Mouse (Mus musculus): ENCODE measurements around the gene Scfd2. TPM values are rescaled to one million over a fixed set of nuclear protein-coding genes. Genes with fewer than 3 reads are reported as not detected.

Scfd2 gene
- polyA plus RNA-seq, 1 experiment from 2014 or later: 21.6 TPM

DNA sequence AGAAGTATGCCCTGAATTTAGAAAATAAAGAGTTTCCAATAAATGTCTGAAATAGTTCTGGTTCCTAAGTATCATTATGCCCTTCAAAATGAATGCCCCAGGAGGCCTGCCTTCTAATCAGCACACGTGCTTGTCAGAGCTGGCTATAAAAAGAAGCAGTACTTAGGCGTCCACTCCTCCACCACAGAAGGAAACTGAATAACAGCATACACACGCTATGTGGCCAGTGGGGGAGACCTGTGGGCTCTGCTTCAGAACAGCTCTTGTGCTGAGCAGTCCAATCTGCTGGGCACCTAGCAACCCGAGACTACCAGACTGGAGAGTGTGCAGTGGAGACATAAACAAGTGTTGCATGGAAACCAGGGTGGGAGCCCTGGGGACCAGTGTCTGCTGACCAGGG is 231.4 kb downstream of the Scfd2 start:
- WGBS: 42% methylated on average over 4 of the region's 4 CpGs
- no peak overlapping the region for H3K4me3 ChIP-seq
- no peak for ATAC-seq (ENCODE audit: low FRiP score, low read depth)
- H3K27ac ChIP-seq: no peak overlapping the region
- no peaks in the 10 kb centered on the region; the same call in 1 of the 2 replicates for H3K27me3 ChIP-seq (replicated peaks)
- H3K36me3 ChIP-seq: no peaks in the 10 kb centered on the region
- H3K9ac ChIP-seq: no peak overlapping the region
- H3K4me1 ChIP-seq: no peaks in the 10 kb centered on the region
- no peaks in the 10 kb centered on the region for H3K9me3 ChIP-seq
- H3K4me2 ChIP-seq (replicated peaks): no peak overlapping the region

DNA sequence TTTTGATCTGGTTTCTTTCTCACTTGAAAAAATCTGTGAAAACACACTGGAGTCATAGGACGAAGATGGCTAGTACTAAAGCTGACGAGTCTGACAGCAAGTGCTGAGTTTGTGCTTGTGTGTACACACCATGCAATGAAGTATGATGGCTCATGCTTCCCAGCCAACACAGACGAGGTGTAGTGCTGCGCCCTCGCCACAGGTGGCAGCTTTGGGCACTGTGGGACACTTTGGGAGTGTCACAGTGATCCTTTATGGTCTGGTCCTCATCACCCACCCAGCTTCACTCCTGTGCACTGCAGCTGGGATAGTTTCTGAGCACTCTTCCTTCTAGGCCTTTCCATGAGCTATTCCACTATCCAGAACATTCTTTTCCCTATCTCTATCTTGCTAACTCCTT is 234.4 kb downstream of the Scfd2 start:
- Histone ChIP-seq H3K27me3 (replicated peaks) (no peaks in the 10 kb centered on the region; the same call in 1 of the 2 replicates), H3K36me3 (no peaks in the 10 kb centered on the region), H3K4me1 (no peaks in the 10 kb centered on the region), H3K9ac (no peak overlapping the region), H3K4me3 (no peak overlapping the region), H3K27ac (no peak overlapping the region), H3K4me2 (replicated peaks) (no peak overlapping the region), H3K9me3 (no peaks in the 10 kb centered on the region)
- 87% methylated on average over 5 of the region's 5 CpGs for WGBS
- ATAC-seq (ENCODE audit: low FRiP score, low read depth): no peak

DNA sequence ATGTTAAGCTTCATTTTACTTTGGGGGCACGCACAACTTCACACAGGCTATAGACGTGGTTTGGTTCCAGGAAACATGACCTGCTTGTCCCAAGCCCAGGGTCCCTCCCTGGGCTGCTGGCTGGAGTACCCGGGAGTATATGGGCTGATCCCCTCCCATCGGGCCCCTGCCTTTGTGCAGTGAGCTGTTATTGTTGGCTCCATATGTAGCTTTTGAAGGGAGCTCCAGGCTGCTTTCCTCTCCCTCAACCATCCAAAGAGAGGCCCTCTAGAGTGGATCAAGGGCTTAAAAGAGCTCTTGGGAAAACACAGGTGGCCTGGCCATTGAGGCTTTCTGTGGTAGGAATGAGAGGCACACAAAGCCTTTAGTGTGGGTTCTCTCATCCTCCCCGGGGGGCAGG is 235.5 kb downstream of the Scfd2 start:
- WGBS: 49% methylated on average over 5 of the region's 5 CpGs
- Histone ChIP-seq H3K27me3 (replicated peaks) (no peaks in the 10 kb centered on the region; the same call in 1 of the 2 replicates), H3K4me1 (0 out of 2 replicates have a peak, but pooled peaks cover 4% of the 10 kb centered on the region), H3K27ac (no peak overlapping the region), H3K9me3 (no peaks in the 10 kb centered on the region), H3K4me3 (no peak overlapping the region), H3K4me2 (replicated peaks) (no peak overlapping the region), H3K36me3 (no peaks in the 10 kb centered on the region), H3K9ac (no peak overlapping the region)
- no peak for ATAC-seq (ENCODE audit: low FRiP score, low read depth)

DNA sequence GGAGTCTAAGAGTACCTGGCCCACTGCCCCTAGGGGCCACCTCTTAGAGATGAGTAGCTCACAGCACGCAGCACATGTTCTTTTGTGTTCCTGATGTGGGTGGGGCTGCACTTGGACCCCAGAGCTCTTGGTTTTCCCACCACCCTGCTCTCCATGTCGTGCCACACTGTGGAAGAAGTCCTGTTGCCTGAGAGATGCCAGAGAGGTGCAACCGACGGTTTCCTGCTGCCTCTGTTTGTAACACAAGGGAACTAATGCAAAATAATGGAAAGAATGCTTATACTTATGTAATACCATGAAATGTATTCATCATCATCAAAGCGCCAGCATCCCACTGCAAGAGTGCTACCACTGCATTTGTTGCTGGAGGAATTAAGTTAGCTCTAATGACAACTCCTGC is 238.0 kb downstream of the Scfd2 start:
- 76% methylated on average over 5 of the region's 5 CpGs for WGBS
- no peaks in the 10 kb centered on the region for H3K36me3 ChIP-seq
- H3K4me3 ChIP-seq: no peak overlapping the region
- H3K4me2 ChIP-seq (replicated peaks): no peak overlapping the region
- H3K4me1 ChIP-seq: peaks cover 4% of the 10 kb centered on the region; the same call in 1 of the 2 replicates
- ATAC-seq (ENCODE audit: low FRiP score, low read depth): no peak
- no peak overlapping the region for H3K27ac ChIP-seq
- no peak overlapping the region for H3K9ac ChIP-seq
- no peaks in the 10 kb centered on the region for H3K27me3 ChIP-seq (replicated peaks)
- H3K9me3 ChIP-seq: no peaks in the 10 kb centered on the region

DNA sequence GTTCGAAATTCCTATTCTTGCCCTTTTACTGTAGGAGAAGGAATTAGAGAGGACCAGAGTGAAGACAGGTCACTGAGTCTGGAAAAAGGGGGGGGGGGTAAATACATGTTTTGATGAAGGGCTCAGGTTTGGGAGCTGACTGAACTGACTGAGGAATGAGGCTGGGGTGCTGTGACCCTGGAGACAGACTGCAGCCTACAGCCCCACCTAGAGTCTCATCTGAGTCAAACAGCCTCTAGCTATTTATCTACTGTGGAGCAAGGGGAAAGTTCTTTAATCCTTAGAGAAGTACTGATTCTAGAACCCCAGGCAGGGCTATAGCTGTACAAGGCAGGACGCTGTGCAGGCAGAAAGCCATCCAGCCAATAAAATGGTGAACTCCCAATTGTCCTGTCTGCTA is 239.5 kb downstream of the Scfd2 start:
- WGBS: 77% methylated on average over 2 of the region's 2 CpGs
- Histone ChIP-seq H3K36me3 (no peaks in the 10 kb centered on the region), H3K4me2 (replicated peaks) (no peak overlapping the region)

DNA sequence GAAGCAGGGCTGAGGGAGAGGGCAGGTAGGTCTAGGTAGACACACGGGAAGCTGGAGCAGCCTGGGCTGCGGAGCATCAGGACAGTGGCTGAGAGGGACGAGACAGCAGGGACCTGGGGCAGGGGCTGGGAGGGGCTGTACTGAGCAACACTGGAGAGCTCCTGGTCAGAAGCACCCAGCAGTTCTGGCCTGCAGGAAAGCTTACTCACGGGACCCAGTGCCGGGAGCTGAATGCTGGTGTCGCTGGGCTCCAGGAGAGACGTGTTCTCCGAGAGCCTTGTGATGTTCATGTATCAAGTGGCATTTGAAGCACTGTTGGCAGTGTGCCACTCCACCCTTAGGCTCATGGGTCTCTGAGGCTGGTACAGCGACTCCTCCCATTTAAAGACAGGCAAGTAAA is 240.0 kb downstream of the Scfd2 start:
- no peaks in the 10 kb centered on the region for H3K9me3 ChIP-seq
- H3K4me2 ChIP-seq (replicated peaks): no peak overlapping the region
- no peak overlapping the region for H3K9ac ChIP-seq
- ATAC-seq (ENCODE audit: low FRiP score, low read depth): 0 out of 2 replicates have a peak, but pooled peaks have one; percentile 9
- H3K27me3 ChIP-seq (replicated peaks): no peaks in the 10 kb centered on the region
- no peak overlapping the region for H3K4me3 ChIP-seq
- 78% methylated on average over 9 of the region's 9 CpGs for WGBS
- H3K27ac ChIP-seq: no peak overlapping the region
- no peaks in the 10 kb centered on the region for H3K36me3 ChIP-seq
- peaks cover 4% of the 10 kb centered on the region; the same call in 1 of the 2 replicates for H3K4me1 ChIP-seq

More for the DNA sequence above, 239.5 kb downstream of the Scfd2 start:
- H3K27ac ChIP-seq: no peak overlapping the region
- no peaks in the 10 kb centered on the region for H3K27me3 ChIP-seq (replicated peaks)
- H3K4me3 ChIP-seq: no peak overlapping the region
- H3K9me3 ChIP-seq: no peaks in the 10 kb centered on the region
- 0 out of 2 replicates have a peak, but pooled peaks have one; percentile 33 for ATAC-seq (ENCODE audit: low FRiP score, low read depth)
- H3K9ac ChIP-seq: no peak overlapping the region
- H3K4me1 ChIP-seq: peaks cover 4% of the 10 kb centered on the region; the same call in 1 of the 2 replicates

DNA sequence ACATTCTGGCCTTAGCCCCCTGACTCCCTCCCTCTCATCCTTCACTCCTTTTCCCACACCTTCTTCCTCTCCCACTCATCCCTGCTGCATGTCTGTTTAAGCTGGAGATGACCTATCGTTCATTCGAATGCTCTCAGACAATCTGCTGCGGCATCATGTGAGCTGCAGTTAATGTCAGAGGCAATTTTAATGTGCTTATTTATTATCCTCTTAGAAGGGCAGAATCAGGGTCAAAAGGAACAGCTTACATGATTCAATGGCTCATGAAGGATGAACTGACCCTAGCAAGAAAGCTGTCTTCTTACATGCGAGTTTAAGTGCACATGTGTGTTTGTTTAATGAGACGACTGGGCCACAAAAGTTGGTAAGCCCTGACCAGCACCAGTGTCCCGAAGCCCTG is 241.6 kb downstream of the Scfd2 start:
- Histone ChIP-seq H3K9me3 (no peaks in the 10 kb centered on the region), H3K36me3 (no peaks in the 10 kb centered on the region), H3K27ac (no peak overlapping the region), H3K4me3 (no peak overlapping the region), H3K4me1 (peaks cover 4% of the 10 kb centered on the region; the same call in 1 of the 2 replicates), H3K27me3 (replicated peaks) (no peaks in the 10 kb centered on the region), H3K9ac (no peak overlapping the region), H3K4me2 (replicated peaks) (no peak overlapping the region)
- 69% methylated on average over 6 of the region's 6 CpGs for WGBS
- no peak for ATAC-seq (ENCODE audit: low FRiP score, low read depth)

DNA sequence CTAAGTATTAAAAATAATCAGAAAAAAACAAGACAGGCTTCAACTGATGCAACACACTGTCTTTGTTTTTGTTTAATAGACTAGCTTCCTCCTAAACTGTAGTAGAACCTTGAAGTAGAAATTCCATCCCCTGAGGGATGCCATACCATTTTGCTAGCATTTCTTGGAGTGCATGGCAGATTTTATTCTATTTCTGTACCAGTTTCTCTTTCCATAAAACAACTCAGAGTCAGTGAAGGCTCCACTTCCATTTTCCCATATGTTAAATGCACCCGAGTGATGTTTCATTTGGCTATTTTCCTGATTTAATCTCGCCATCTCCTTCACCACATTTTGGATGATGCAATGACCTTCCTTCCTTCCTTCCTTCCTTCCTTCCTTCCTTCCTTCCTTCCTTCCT is 243.4 kb downstream of the Scfd2 start:
- ATAC-seq (ENCODE audit: low FRiP score, low read depth): no peak
- H3K4me1 ChIP-seq: peaks cover 4% of the 10 kb centered on the region; the same call in 1 of the 2 replicates
- H3K36me3 ChIP-seq: no peaks in the 10 kb centered on the region
- no peaks in the 10 kb centered on the region for H3K9me3 ChIP-seq
- no peak overlapping the region for H3K9ac ChIP-seq
- 87% methylated on average over 2 of the region's 2 CpGs for WGBS
- no peak overlapping the region for H3K4me2 ChIP-seq (replicated peaks)
- no peaks in the 10 kb centered on the region for H3K27me3 ChIP-seq (replicated peaks)
- no peak overlapping the region for H3K27ac ChIP-seq
- no peak overlapping the region for H3K4me3 ChIP-seq

DNA sequence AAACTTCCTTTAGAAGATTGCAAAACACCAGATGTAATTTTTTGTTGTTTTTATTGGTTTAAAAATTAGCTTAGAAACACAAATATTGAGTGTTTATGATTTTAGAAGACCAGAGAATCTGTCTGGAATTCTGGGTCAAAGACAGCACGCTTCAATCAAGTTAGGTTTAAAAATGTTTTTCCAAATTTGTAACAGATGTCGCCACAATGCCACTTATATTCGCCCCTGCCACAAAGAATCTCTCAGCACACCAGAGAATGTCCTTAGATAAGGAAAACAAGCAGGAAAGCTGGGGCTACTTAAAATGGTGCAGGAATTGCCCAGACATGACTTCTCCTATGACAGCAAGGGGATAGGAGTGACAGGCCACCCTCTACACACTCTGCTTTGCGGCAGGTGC is 245.3 kb downstream of the Scfd2 start:
- WGBS: 87% methylated on average over 4 of the region's 4 CpGs
- H3K4me3 ChIP-seq: no peak overlapping the region
- H3K9me3 ChIP-seq: no peaks in the 10 kb centered on the region
- H3K27me3 ChIP-seq (replicated peaks): no peaks in the 10 kb centered on the region
- H3K9ac ChIP-seq: no peak overlapping the region
- no peak overlapping the region for H3K4me2 ChIP-seq (replicated peaks)
- no peaks in the 10 kb centered on the region; the same call in 1 of the 2 replicates for H3K4me1 ChIP-seq
- no peaks in the 10 kb centered on the region for H3K36me3 ChIP-seq
- no peak overlapping the region for H3K27ac ChIP-seq
- no peak for ATAC-seq (ENCODE audit: low FRiP score, low read depth)

DNA sequence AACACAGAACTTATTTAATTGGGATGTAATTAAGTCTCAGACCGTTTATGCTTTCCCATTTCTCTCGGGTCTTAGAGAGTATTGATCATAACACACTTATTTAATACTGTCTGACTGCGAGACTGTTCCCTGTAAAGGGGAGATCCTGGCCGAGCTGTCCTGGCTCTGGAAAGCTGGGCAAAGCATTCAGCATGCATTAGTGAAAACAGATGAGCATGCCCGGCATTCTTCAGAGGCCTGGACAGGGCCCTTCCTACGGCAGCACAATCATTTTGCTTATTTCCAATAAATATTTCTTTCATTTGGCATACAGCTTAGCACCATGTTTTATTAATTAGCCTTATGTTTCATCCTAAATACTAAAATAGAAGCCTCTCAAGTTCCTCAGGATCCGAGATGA is 245.8 kb downstream of the Scfd2 start:
- H3K4me2 ChIP-seq (replicated peaks): no peak overlapping the region
- WGBS: 65% methylated on average over 7 of the region's 7 CpGs
- no peak overlapping the region for H3K27ac ChIP-seq
- H3K27me3 ChIP-seq (replicated peaks): no peaks in the 10 kb centered on the region
- no peaks in the 10 kb centered on the region for H3K9me3 ChIP-seq
- no peak overlapping the region for H3K4me3 ChIP-seq
- no peak overlapping the region for H3K9ac ChIP-seq
- no peaks in the 10 kb centered on the region for H3K36me3 ChIP-seq
- no peaks in the 10 kb centered on the region; the same call in 1 of the 2 replicates for H3K4me1 ChIP-seq
- no peak for ATAC-seq (ENCODE audit: low FRiP score, low read depth)

DNA sequence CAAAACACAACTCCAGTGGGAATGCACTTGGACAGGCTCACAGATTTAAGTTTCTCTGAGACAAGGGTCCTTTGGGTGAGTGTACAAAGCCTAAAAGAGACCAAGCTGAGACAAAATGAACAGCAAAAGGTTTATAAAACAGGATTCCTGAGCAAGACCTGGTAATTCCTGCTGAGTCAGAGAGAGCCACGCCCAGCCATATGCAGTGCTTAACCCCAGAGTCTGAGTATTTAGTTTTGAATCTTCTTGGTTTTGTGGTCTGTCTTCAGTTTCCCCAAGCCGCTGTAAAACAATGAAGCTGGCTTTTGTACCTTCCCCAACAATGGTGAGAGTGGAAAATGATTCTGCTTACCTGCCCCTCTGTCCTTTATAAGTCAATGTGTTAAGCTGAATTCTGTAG is 246.3 kb downstream of the Scfd2 start:
- H3K9me3 ChIP-seq: no peaks in the 10 kb centered on the region
- no peak overlapping the region for H3K27ac ChIP-seq
- no peaks in the 10 kb centered on the region for H3K36me3 ChIP-seq
- H3K4me1 ChIP-seq: no peaks in the 10 kb centered on the region; the same call in 1 of the 2 replicates
- WGBS: 76% methylated on average over 2 of the region's 2 CpGs
- H3K4me3 ChIP-seq: no peak overlapping the region
- no peak for ATAC-seq (ENCODE audit: low FRiP score, low read depth)
- H3K4me2 ChIP-seq (replicated peaks): no peak overlapping the region
- H3K9ac ChIP-seq: no peak overlapping the region
- H3K27me3 ChIP-seq (replicated peaks): no peaks in the 10 kb centered on the region

DNA sequence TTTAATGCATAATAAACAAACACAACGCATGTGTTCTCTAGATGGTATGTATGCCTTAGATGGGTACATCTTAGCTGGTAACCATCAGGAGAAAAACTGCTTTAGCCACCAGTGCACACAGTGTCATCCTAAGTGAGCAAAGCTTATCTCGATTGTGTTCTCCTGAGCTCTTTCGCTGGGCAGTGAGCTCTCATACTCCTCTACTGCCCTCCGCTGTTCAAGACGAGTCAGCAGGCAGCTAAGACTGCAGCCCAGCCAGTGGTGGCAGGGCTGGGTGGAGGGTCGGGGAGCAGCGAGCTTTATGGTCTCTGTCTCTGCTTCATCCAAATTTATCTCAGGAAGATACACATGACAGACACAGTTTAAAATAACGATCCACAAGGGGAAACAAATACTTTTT is 248.0 kb downstream of the Scfd2 start:
- Histone ChIP-seq H3K27me3 (replicated peaks) (peaks cover 3% of the 10 kb centered on the region; the same call in 1 of the 2 replicates), H3K27ac (no peak overlapping the region), H3K9me3 (no peaks in the 10 kb centered on the region), H3K36me3 (no peaks in the 10 kb centered on the region), H3K9ac (no peak overlapping the region), H3K4me3 (no peak overlapping the region), H3K4me1 (no peaks in the 10 kb centered on the region; the same call in 1 of the 2 replicates), H3K4me2 (replicated peaks) (no peak overlapping the region)
- no peak for ATAC-seq (ENCODE audit: low FRiP score, low read depth)
- 41% methylated on average over 8 of the region's 8 CpGs for WGBS

DNA sequence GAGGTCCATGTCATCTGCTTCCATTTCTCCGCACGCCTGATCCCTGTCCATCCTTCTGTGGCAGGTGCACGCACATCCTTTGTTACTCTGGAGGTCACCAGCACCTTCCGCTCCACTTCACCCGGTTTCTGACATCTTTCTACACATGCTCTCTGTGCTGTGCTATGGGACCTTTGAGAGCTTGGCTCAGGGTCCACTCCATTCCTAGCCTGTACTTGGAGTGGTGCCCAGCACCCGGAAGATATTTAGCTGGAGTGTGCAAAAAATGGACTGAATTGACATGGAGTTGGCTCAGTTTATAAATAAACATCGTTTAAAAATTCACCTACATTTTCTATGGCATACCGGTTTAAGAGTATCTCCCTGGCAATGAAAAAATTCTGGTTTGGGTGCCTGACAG is 250.1 kb downstream of the Scfd2 start:
- no peak overlapping the region for H3K9ac ChIP-seq
- no peak overlapping the region for H3K27ac ChIP-seq
- WGBS: 92% methylated on average over 8 of the region's 8 CpGs
- no peak overlapping the region for H3K4me3 ChIP-seq
- H3K9me3 ChIP-seq: no peaks in the 10 kb centered on the region
- peaks cover 6% of the 10 kb centered on the region for H3K4me1 ChIP-seq
- no peak overlapping the region for H3K4me2 ChIP-seq (replicated peaks)
- no peak for ATAC-seq (ENCODE audit: low FRiP score, low read depth)
- H3K36me3 ChIP-seq: no peaks in the 10 kb centered on the region
- H3K27me3 ChIP-seq (replicated peaks): peaks cover 8% of the 10 kb centered on the region; the same call in 1 of the 2 replicates

Measured in neural tube, embryonic 12.5 days (tissue).